Mouse (Mus musculus) spleen, adult 18-20 months (tissue): ENCODE results near the gene Olfr114.

Experiments
- DNase-seq, 2 experiments: peaks; one replicate each; pipeline ENCODE4 v3.0.0; 2022; ENCODE audit warnings: mixed read lengths in 2 of 2

The Olfr114 gene

DNA sequence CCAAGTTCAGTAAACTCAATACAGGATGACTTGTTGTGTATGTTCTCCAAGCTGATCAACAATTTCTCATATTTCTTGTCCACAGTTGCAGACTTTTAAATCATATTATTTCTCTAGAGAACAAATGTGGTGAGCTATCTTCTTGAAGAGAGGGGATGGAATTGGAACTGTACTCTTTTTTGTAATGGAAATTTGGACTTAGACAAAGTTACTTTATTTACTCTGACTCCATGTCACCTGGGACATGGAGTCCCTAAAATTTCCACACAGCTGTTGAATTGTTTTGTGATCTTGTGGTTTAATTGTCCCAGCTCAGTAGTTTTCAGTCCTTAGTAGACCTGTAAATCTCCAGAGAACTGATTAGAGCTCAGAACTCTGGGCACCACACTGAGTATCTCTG, at the start of gene Olfr114:
Gene Olfr114 (minus strand): TSS at position 101 of the 400 bp plus-strand sequence.
- no peak for DNase-seq

DNA sequence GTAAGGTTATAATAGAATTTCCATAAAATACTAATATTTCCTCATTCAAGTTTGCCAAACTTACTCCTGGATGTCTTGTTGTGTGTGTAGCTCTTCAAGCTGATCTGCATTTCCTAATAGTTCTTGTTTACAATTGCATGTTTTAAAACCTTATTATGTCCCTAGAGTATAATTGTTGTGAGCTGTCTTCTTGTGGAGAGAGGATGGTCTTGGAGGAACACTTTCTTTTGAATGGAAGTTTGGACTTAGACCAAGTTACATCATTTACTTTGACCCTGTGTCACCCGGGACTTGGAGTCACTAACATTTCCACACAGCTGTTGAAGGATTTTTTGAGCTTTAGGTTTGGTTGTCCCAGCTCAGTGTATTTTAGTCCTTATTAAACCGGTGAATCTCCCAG, 34.5 kb upstream of the Olfr114 start, which contains the start of the genes Olfr115 and Olfr116:
Gene Olfr115 (minus strand): TSS at position 101 of the 400 bp plus-strand sequence.
Gene Olfr116 (minus strand): TSS at position 191 of the 400 bp plus-strand sequence.
- no peak for DNase-seq

DNA sequence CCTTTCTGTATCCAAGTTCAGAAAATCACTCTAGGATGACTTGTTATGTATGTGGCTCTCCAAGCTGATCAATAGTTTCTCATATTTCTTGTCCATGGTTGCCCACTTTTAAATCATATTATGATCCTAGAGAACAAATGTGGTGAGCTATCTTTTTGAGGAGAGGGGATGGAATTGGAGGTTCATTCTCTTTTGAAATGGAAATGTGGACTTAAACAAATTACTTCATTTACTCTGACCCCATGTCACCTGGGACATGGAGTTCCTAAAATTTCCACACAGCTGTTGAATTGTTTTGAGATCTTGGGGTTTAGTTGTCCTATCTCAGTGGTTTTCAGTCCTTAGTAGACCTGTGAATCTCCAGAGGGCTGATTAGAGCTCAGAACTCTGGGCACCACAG, 15.0 kb downstream of the Olfr114 start, which contains the start of gene Olfr113:
Gene Olfr113 (minus strand): TSS at position 101 of the 400 bp plus-strand sequence.
- DNase-seq = no peak

- DNase-seq = no peak
Measured at GRCm38 (mm10) chr17:37569351-37569750, 23.2 kb downstream of the Olfr114 start, which contains the start of gene Olfr112. Gene Olfr112 (minus strand): TSS chr17:37569451.

DNA sequence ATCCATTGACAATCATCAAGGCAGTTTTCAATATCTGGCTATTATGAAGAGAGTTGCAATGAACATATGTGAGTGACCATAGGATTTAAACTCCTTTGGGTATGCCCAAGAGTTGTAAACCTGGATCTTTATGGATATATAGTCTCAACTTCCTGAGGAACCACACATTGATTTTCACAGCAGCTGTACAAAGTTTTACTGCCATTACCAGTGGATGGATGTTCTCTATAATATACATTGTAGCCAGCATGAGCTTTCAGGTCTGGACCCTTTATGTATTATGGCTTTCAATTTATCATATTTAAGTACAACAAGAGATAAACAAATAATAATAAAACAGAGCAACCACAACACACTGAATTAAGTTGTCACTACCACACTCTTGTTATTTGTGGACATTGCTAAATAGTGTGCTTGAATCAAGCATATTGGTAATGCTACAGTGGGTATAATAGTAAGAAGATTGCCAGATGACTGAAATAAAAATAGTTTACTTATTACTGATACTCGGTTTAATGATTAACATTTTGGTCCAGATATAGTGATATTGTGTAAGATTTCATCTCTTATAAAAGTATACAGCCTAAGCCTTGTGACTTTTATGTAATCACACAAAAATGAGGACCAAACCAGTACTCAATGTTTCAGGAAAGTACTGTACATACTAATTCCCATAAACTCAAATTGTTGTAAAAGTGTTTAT, 33.5 kb downstream of the Olfr114 start:
- DNase-seq = no peak

GRCm38 (mm10) chr17:37543800-37544435, 48.6 kb downstream of the Olfr114 start:
- DNase-seq = no peak

- DNase-seq = no peak
Measured at GRCm38 (mm10) chr17:37541454-37542119, 51.0 kb downstream of the Olfr114 start.
